Mouse (Mus musculus) spleen, postnatal 10 days (tissue): ENCODE results near the gene Naa38.
A peak's percentile ranks its signal among the peaks of the same experiment; 100 is the strongest.

Experiments used
- DNase-seq, 2 experiments: peaks; one replicate each; pipeline ENCODE4 v3.0.0; 2021 to 2022; ENCODE audit warnings: low spot score in 2 of 2

Naa38 gene

GRCm38 (mm10) chr11:69395235-69395633, at the start of gene Naa38, which contains the start of gene Cyb5d1:
Gene Naa38 (plus strand): TSS chr11:69395487.
Gene Cyb5d1 (minus strand): TSS chr11:69395631.
- peak; percentile 83 to 90 for DNase-seq

DNA sequence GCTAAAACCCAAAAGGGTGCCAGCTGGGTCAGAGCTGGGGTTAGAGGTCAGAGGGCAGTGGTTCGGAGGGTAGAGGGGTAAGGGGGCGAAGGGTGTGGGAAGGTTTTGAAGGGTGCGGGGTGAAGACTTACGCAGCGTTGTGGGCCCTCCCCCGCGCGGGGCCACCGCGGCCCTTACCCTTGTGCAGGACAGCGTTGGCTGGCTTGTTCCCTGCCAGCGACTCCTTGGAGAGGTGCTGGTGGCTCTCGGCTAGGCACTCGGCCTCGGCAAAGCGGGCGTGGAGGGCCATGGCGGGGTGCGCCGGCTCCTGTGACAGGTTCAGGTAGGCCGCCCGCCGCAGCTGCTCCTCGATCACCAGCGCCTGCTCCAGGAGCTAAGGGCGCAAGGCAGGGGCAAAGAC, 48.8 kb upstream of the Naa38 start:
- no peak for DNase-seq

DNA sequence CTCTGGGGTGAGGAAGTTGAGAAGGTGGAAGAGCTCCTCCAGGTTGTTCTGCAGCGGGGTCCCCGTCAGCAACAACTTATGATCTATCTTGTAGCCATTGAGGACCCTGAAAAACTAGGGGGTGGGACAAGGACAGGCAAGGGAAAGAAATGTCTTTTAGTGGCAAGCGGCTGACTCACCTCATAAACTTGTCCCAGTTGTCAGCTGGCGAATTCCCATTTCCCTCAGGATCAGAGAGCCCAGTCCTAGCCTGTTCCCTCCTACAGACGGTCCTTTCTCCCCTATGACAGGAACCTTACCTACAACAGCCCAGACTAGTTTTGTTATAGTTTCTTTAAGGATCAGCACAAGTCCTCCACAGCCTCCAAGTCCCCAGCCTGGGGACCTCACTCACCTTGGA, 38.7 kb upstream of the Naa38 start:
- DNase-seq: no peak

DNA sequence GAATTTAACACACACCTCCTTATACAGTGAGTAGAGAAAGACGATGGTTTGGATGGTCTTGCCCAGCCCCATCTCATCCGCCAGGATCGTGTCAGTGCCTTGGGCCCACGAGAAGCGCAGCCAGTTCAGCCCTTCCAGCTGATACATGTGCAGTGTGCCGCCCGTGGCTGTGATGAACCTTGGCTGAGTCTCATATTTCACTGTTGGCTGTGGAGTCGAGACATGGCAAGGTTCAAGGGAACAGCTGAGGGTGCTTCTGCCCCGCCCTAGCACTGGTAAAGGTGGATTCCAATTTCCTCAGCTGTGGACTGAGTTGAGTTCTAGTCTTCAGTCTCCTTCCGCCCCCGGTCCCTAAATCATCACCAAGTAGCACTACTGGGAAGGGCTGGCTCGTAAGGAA, 37.6 kb upstream of the Naa38 start:
- no peak for DNase-seq

- DNase-seq: no peak
These were observed 33.3 kb upstream of the Naa38 start for GRCm38 (mm10) chr11:69362021-69362420.

- no peak for DNase-seq
These were observed 32.8 kb upstream of the Naa38 start for GRCm38 (mm10) chr11:69362479-69362878.

DNA sequence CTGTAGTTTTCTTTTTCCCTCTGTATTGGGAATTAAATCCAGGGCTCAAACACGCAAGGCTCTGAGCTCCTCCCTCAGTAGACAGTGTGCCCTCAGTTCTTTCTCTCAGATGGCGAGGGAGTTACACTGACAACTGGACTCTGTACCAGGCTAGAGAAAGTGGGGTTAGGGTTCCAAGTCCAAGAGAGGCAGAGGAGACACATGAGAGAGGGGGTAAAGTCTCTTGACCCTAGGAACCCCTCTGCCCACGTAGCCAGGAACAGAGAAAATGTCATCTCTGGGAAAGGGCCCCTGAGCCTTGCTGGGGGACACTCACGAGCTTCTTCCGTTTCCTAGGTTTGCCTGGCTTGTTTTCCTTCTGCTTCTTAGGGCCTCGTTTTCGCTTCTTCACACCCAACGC, 30.9 kb upstream of the Naa38 start:
- no peak for DNase-seq

DNA sequence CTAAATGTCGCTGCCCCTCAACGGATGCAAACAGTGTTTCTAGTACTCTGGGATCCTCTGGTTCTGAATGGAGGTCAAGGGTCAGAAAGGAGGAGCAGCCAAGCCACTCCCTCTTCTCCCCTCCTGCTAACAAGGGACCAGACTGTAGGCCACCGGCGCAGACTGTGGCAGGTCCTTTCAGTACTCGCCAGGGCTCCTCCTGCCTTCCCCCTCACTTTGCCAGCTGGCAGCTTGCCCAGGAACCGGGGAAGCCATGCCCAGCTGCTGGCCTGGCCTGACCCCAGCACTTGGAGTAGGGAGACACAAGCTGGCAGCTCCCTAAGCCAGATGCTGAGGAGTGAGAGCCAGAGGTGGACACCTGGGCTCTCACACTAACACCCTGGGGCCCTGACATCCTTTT, 30.4 kb upstream of the Naa38 start:
- DNase-seq: peak; percentile 44 to 75

DNA sequence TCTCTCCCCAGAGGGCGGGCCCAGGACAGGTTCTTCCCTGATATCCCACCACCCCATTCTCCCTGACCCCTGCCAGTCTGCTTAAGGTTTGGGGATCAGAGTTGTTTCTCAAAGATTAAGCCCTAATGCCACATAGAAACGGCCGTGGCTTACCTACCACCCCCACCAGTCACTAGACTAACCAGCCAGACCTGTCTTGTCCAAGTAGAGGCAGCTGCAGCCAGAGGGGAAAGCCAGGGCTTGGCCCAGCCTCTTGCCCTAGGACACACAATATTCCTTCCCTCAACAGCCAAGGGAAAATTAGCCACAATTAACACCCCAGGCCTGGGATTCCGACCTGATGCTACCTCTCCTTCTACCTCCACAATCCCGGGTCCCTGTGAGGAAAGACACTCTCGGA, 29.6 kb upstream of the Naa38 start:
- no peak for DNase-seq

GRCm38 (mm10) chr11:69366157-69366854, 29.0 kb upstream of the Naa38 start:
- peak; percentile 67 to 83 for DNase-seq

DNA sequence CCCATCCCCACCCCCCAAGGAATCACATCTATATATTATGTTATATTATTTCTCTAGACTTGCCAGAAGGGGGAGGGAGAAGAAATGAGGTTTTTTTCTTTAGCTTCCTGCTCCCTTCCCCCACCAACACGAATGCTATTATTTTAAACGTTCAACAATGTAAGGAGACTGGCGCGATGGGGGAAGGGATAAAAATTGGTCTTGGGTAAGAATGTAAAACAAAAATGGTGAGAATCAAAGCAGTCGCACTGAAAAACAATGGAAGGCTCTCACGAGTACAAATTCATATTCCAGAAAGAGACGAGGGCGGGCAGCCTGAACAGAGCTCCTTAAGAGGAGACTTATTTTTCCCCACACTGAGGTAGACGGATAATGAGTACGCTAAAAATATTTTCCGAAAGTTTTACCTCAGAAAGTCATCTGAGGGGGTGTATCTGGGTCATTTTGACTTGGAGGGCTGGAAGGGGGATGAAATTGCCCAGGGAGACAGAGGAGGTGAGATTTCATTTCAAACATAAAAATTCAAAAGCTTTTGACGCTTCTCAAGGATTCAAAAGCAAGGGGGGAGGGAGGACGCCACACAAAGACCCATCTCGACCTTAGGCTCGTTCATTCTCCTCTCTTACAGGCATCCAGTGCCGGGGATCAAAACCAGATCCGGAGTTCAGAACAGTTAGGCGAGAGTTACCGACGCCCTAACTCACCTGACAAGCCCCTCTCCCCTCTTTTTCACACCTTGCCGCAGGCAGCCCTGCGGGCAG, 28.3 kb upstream of the Naa38 start:
- peak in 1 of 2 experiments; percentile 34 for DNase-seq

DNA sequence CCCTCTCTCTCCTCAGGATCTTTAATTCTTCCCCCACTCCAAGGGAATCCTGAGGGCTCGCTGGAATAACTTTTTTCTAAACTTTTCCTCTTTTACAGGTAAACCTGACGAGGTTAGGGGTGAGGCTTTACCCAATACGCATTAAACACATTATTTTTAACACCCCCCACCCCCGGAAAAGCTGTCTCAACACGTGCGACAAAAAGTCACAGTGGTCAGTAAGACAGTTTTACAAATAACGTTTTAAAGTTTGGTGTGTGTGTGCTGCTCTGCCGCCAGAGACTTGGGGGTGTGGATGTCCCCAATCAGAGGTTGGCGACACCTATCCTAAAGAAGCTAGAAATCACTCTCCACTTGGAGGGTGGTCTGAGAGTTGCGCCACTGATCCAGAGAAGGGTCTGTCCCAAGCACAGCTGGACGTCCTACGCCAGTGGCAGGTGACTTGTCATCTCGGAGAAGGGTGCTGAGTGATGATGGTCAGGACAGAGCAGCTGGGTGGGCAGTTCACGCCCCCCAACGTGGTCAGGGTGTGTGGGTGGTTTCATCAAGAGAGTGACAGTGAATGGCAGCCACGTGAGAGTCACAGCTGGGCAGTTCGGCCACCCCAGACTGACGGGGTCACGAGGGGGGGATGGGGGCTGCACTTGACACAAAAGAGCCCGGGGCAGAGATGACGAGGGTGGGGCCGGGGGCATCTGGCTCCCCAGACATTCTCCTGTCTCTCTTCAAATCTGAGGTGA, 27.5 kb upstream of the Naa38 start:
- peak in 1 of 2 experiments; percentile 45 for DNase-seq

GRCm38 (mm10) chr11:69368356-69369214, 26.7 kb upstream of the Naa38 start:
- DNase-seq: peak in 1 of 2 experiments; percentile 70

DNA sequence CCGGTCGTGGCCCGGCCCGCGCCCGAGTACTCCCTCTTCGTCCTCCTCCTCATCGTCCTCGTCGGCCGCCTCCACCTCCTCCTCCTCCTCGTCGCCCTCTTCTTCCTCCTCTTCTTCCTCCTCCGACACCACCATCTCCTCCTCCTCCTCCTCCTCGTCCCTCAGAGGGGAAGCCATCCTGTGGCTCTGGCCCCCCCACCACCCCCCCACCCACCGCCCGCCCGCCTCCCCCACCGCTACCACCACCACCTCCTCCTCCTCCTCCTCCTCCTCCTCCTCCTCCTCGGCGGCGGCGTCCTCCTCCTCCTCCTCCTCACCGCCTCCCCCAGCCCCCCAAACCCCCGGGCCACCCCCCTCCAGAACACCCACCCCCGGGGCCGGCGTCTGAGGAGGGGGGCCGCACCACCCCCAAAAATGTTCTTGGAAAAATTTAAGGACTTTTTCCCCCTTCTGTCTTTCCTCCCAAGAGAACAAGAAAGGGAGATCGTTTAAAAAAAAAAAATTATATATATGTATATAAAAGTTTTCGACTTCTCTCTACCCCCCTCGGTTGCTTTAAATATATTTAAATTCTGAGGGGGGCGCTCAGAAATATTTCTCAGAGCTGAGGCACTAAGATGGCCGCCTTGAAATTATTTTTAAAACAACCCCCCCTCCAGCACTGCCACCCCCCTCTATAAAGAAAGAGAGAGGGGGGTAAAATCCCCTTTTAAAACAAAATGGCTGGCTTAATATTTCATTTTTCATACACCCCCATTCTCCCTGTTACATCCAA, 25.9 kb upstream of the Naa38 start, which contains the start of gene Chd3:
TSS of gene Chd3 (minus strand) at position 192 of the 775 bp plus-strand sequence.
- peak in 1 of 2 experiments; percentile 71 for DNase-seq

- no peak for DNase-seq
These were observed 25.1 kb upstream of the Naa38 start for GRCm38 (mm10) chr11:69369990-69370816.

DNA sequence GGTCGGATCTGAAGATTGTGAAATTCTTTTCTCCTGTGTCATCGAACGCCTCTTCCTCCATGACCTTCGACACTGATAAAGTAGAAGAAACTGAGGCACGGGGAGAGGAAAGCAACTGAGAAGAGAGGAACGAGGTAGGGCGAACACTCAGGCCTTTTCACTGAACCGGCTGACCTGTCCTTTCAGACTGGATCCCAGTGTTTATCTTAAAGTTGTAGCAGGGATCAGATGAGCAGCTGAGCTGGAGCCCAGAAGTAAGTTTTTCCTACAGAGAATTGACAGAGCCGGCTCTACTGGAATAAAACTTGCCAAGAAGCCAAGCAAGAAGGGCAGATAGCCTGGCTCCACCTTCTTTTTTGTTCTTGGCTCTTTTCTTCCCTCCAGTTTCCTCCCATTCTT, 24.5 kb upstream of the Naa38 start:
- DNase-seq: no peak

GRCm38 (mm10) chr11:69371601-69372000, 23.7 kb upstream of the Naa38 start:
- peak in 1 of 2 experiments; percentile 17 for DNase-seq

GRCm38 (mm10) chr11:69372056-69372779, 23.1 kb upstream of the Naa38 start:
- DNase-seq: peak; percentile 44 to 58

DNA sequence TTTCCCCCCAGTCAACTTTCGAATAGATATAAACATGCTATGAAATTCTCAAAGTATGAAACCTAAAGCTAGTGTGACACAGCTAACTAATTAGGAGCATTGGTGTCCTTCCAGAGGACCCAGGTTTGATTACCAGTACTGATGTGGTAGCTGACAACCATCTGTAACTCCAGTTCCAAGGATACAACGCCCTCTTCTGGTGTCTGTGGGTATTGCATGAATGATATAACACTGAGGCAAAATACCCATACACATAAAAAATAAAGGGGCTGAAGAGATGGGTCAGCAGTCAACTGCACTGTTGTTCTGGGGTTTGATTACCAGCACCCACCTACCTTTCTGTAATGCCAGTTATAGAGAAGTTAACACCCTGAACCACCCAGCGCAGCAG, 22.5 kb upstream of the Naa38 start:
- DNase-seq: peak in 1 of 2 experiments; percentile 68
